Mouse (Mus musculus): ENCODE data around the gene Lamtor2.

DNA sequence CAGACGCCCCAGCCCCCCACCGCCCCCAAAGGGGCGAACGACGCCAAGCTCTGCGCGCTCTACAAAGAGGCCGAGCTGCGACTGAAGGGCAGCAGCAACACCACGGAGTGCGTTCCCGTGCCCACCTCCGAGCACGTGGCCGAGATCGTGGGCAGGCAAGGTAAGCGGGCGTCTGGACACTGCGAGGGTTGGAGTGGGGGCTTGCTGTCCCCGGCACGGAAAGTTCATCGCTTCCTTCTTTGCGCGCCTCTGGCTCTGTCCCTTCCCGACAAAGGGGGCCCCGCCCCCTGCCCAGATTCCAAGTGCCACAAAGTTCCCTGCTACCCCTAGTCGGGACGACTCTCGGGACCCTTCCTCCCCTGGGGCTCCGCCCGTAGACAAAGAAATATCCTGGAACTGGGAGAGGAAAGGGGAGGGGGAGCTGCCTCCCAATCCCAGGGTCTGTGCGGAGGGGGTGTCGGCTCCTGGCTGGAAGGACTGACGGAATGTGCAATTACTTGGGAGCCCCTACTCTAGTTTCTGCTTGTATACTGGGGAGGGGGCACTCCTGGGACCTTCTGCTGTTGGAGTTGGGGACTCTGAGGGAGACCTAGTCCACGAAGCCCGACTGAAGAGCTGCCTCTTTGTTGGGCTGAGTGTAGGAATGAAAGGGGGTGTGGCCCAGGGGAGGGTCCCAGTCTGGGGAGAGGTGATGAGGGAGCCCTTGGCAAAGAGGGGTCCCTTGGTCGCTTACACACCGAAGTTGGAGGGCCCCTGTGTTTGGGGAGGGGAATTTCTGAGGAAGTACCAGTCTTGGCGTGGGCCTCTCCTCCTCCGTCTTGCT lies 20.0 kb downstream of the Lamtor2 start:
- TF ChIP-seq CTCF (IDR thresholded peaks at IDR 0.05; ENCODE audit: borderline replicate concordance, insufficient read depth, low read depth, low read length) (no peak), POLR2A (IDR thresholded peaks at IDR 0.05; ENCODE audit: borderline replicate concordance, insufficient read depth, low read length) (no peak)
